Mouse (Mus musculus): ENCODE measurements at regions not wholly inside any gene's neighbourhood (a gene's known extent, or its start where the extent isn't known, plus 50 kb on each side); places are given as distances from the start of the nearest gene placed in this dataset.
A peak's percentile ranks its signal among the peaks of the same experiment; 100 is the strongest.

DNA sequence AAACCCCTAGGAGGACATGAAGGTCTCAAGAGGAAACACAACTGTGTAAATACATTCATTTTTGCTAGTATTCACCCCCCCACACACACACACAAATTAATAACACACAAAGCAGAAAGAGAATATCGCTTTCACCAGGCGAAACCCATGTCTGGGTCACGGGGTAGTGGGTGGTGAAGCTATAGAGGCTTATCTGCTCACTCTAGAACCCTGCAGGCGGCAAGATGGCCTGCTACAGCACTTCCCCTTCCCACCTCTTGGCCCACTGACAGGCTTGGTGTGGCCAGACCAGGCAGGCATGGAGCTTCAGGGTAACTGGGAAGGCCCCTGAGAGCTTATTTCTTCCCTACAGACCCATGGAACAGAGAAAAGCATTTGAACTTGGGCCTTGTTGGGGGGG is 119.6 kb downstream of the 2410131K14Rik start:
- H3K9ac ChIP-seq (replicated peaks; ENCODE audit: low read depth): no peak overlapping the region
- DNase-seq (ENCODE audit: low spot score) (no peak), ATAC-seq (no peak)
- 96% methylated on average over 4 of the region's 4 CpGs for WGBS
- no peak for TF ChIP-seq EP300 (IDR thresholded peaks at IDR 0.05)
- no peak for TF ChIP-seq CTCF (IDR thresholded peaks at IDR 0.05)
- H3K4me2 ChIP-seq (replicated peaks; ENCODE audit: low read depth, low read length): no peak overlapping the region
- H3K4me3 ChIP-seq (ENCODE audit: low read depth, low read length): no peak overlapping the region
- H3K4me1 ChIP-seq (ENCODE audit: insufficient read depth, low read depth, low read length): no peaks in the 10 kb centered on the region
- H3K9me3 ChIP-seq (ENCODE audit: low read length): no peaks in the 10 kb centered on the region
- no peak overlapping the region for H3K27ac ChIP-seq (ENCODE audit: low read length)
- no peaks in the 10 kb centered on the region for H3K27me3 ChIP-seq (replicated peaks; ENCODE audit: insufficient read depth, low read length)
- H3K36me3 ChIP-seq (ENCODE audit: insufficient read depth, low read length): no peaks in the 10 kb centered on the region

DNA sequence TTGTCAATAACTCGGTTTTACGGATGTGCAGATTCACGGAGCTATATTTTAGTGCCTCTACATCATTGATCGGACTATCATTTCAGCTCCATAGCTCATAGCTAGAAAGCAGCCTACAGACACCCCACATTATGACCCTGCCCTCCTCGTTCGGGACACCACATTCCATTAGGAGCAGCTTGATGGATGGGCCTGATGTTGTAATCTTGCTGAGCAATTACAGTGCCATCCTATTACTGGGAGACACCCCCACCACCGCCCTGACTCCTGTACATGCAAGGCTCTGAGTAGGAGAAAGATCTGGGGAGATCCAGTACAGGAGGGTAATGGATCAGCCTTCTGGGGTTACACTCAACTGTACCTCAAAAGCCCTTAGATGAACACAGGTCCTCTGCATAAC is 120.2 kb downstream of the 2410131K14Rik start:
- 69% methylated on average over 7 of the region's 7 CpGs for WGBS
- TF ChIP-seq CTCF (IDR thresholded peaks at IDR 0.05) (no peak), EP300 (IDR thresholded peaks at IDR 0.05) (no peak)
- Histone ChIP-seq H3K27ac (ENCODE audit: low read length) (no peak overlapping the region), H3K27me3 (replicated peaks; ENCODE audit: insufficient read depth, low read length) (no peaks in the 10 kb centered on the region), H3K9me3 (ENCODE audit: low read length) (no peaks in the 10 kb centered on the region), H3K4me1 (ENCODE audit: insufficient read depth, low read depth, low read length) (no peaks in the 10 kb centered on the region), H3K4me3 (ENCODE audit: low read depth, low read length) (no peak overlapping the region), H3K9ac (replicated peaks; ENCODE audit: low read depth) (no peak overlapping the region), H3K36me3 (ENCODE audit: insufficient read depth, low read length) (no peaks in the 10 kb centered on the region), H3K4me2 (replicated peaks; ENCODE audit: low read depth, low read length) (no peak overlapping the region)
- ATAC-seq (no peak), DNase-seq (ENCODE audit: low spot score) (no peak)

DNA sequence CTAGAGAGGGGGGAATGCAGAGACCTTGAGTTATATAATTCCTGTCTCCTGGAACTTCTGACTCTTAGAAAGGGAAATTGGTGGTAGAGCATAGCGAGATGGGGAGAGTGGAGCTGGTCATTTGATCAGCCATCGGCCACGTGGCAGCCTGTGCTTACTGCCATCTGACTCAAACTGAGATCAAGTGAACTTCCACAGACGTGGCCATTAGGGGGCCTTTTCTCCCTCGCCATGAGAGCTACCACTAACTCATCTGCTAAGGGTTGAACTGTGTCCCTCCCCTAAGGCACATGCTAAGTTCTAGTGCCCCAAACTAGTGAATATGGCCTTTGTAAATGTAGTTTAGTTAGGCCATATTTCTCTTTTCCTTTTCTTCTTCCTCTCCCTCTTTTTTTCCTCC is 120.6 kb downstream of the 2410131K14Rik start:
- TF ChIP-seq CTCF (IDR thresholded peaks at IDR 0.05): peak; percentile 47
- no peak for TF ChIP-seq EP300 (IDR thresholded peaks at IDR 0.05)
- Histone ChIP-seq H3K9me3 (ENCODE audit: low read length) (no peaks in the 10 kb centered on the region), H3K36me3 (ENCODE audit: insufficient read depth, low read length) (no peaks in the 10 kb centered on the region), H3K4me2 (replicated peaks; ENCODE audit: low read depth, low read length) (no peak overlapping the region), H3K4me3 (ENCODE audit: low read depth, low read length) (no peak overlapping the region), H3K27ac (ENCODE audit: low read length) (no peak overlapping the region), H3K9ac (replicated peaks; ENCODE audit: low read depth) (no peak overlapping the region), H3K4me1 (ENCODE audit: insufficient read depth, low read depth, low read length) (no peaks in the 10 kb centered on the region), H3K27me3 (replicated peaks; ENCODE audit: insufficient read depth, low read length) (no peaks in the 10 kb centered on the region)
- no peak for ATAC-seq
- 41% methylated on average over 5 of the region's 5 CpGs for WGBS
- no peak for DNase-seq (ENCODE audit: low spot score)

DNA sequence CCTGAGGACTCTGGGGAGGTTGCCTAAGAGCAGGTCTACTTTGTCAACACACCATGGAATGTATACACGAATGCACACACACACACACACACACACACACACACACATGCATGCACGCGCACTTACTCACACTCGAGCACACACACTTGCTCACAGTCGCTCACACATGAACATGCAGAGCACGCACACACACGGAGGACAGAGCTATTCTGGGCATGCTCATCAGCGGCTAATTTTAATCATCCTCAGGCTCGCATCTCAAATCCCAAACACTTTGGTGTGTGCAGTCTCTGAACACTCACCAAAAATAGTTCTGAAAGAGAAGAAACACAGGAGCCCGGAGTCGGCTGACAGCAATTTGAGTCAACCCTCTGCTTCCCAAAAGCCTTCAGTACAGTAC is 122.0 kb downstream of the 2410131K14Rik start:
- no peak overlapping the region for H3K9ac ChIP-seq (replicated peaks; ENCODE audit: low read depth)
- no peaks in the 10 kb centered on the region for H3K4me1 ChIP-seq (ENCODE audit: insufficient read depth, low read depth, low read length)
- WGBS: 78% methylated on average over 11 of the region's 11 CpGs
- no peak overlapping the region for H3K4me2 ChIP-seq (replicated peaks; ENCODE audit: low read depth, low read length)
- no peaks in the 10 kb centered on the region for H3K36me3 ChIP-seq (ENCODE audit: insufficient read depth, low read length)
- no peak overlapping the region for H3K4me3 ChIP-seq (ENCODE audit: low read depth, low read length)
- no peaks in the 10 kb centered on the region for H3K27me3 ChIP-seq (replicated peaks; ENCODE audit: insufficient read depth, low read length)
- no peak for TF ChIP-seq CTCF (IDR thresholded peaks at IDR 0.05)
- TF ChIP-seq EP300 (IDR thresholded peaks at IDR 0.05): no peak
- H3K27ac ChIP-seq (ENCODE audit: low read length): no peak overlapping the region
- no peaks in the 10 kb centered on the region for H3K9me3 ChIP-seq (ENCODE audit: low read length)
- no peak for DNase-seq (ENCODE audit: low spot score)
- no peak for ATAC-seq

DNA sequence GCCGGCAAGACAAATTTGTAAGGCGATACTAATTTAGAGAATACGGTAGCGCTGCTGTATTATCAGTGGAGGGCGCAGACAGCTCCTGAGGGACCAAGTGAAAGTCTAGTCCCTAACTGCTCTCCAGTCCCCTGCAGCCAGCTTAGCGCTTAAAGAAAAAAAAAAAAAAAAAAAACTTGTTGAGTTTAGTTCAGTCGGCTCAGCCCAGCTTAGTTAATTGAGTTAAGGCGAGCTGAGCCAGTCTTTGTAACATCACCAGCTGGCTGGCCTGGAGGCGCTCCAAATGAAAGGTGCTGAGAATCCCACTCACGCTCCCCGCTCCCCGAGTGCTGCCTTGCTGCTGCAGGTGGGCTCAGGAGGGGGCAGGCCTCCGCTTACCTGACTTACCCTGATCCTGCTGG is 128.6 kb downstream of the 2410131K14Rik start:
- ATAC-seq: no peak
- 17% methylated on average over 13 of the region's 13 CpGs for WGBS
- H3K4me2 ChIP-seq (replicated peaks; ENCODE audit: low read depth, low read length): 0 out of 2 replicates have a peak overlapping the region, but pooled peaks have one; percentile 3
- H3K36me3 ChIP-seq (ENCODE audit: insufficient read depth, low read length): no peaks in the 10 kb centered on the region
- peak; percentile 39 for DNase-seq (ENCODE audit: low spot score)
- no peaks in the 10 kb centered on the region for H3K9me3 ChIP-seq (ENCODE audit: low read length)
- H3K4me3 ChIP-seq (ENCODE audit: low read depth, low read length): no peak overlapping the region
- peak; percentile 8; the same call in 1 of the 2 replicates for TF ChIP-seq CTCF (IDR thresholded peaks at IDR 0.05)
- TF ChIP-seq EP300 (IDR thresholded peaks at IDR 0.05): no peak
- H3K9ac ChIP-seq (replicated peaks; ENCODE audit: low read depth): no peak overlapping the region
- no peak overlapping the region for H3K27ac ChIP-seq (ENCODE audit: low read length)
- H3K4me1 ChIP-seq (ENCODE audit: insufficient read depth, low read depth, low read length): peaks cover 30% of the 10 kb centered on the region
- no peaks in the 10 kb centered on the region for H3K27me3 ChIP-seq (replicated peaks; ENCODE audit: insufficient read depth, low read length)

DNA sequence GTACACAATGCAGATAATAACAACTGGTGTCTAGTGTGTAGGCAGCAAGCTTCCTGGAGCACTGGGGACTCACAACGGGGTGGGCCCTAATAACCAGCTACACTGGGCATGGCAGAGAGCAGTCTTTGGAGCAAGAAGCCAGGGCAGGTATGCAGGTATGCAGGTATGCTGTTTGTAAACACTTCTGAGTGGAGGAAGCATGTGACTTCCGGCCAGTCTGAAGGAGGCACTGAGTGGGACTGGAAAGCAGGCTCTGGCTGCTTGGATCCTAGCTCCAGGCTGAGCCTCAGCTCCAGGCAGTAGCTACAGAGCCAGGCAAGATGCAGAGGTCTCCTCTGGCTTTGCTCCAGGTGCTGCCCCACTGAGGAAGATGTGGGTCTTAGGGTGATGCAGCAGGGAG is 129.9 kb downstream of the 2410131K14Rik start:
- ATAC-seq (peak; percentile 81), DNase-seq (ENCODE audit: low spot score) (peak; percentile 91)
- Histone ChIP-seq H3K4me1 (ENCODE audit: insufficient read depth, low read depth, low read length) (peaks cover 43% of the 10 kb centered on the region), H3K27me3 (replicated peaks; ENCODE audit: insufficient read depth, low read length) (no peaks in the 10 kb centered on the region), H3K27ac (ENCODE audit: low read length) (peak overlapping the region; percentile 4), H3K9me3 (ENCODE audit: low read length) (no peaks in the 10 kb centered on the region), H3K4me2 (replicated peaks; ENCODE audit: low read depth, low read length) (no peak overlapping the region), H3K36me3 (ENCODE audit: insufficient read depth, low read length) (no peaks in the 10 kb centered on the region), H3K4me3 (ENCODE audit: low read depth, low read length) (no peak overlapping the region), H3K9ac (replicated peaks; ENCODE audit: low read depth) (no peak overlapping the region)
- peak; percentile 94 for TF ChIP-seq EP300 (IDR thresholded peaks at IDR 0.05)
- 0 out of 2 replicates have a peak, but pooled peaks have one; percentile 3 for TF ChIP-seq CTCF (IDR thresholded peaks at IDR 0.05)
- 34% methylated on average over 2 of the region's 2 CpGs for WGBS

DNA sequence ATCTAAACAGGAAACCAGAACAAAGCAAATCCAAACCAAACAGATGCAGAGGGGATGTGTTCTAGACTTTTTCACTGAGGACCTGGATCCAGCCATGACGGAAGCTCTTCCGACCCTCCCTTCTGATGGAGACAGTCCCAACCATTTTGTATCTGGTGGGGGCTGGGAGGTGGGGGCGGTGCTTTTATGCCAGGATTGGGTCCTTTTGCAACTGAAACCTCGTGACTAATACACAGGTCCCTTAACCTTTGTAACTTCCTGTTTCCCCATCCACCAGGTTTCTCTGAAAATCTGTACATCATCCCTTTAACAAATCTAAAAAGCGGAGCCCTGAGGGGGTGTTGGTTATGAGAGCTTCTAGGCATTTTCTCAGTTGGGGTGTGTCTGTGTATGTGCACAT is 130.9 kb downstream of the 2410131K14Rik start:
- no peak for ATAC-seq
- WGBS: 66% methylated on average over 5 of the region's 5 CpGs
- DNase-seq (ENCODE audit: low spot score): peak; percentile 25
- H3K27ac ChIP-seq (ENCODE audit: low read length): peak overlapping the region; percentile 4
- H3K4me2 ChIP-seq (replicated peaks; ENCODE audit: low read depth, low read length): no peak overlapping the region
- peaks cover 46% of the 10 kb centered on the region for H3K4me1 ChIP-seq (ENCODE audit: insufficient read depth, low read depth, low read length)
- H3K9me3 ChIP-seq (ENCODE audit: low read length): no peaks in the 10 kb centered on the region
- no peaks in the 10 kb centered on the region for H3K36me3 ChIP-seq (ENCODE audit: insufficient read depth, low read length)
- no peak overlapping the region for H3K4me3 ChIP-seq (ENCODE audit: low read depth, low read length)
- no peak overlapping the region for H3K9ac ChIP-seq (replicated peaks; ENCODE audit: low read depth)
- H3K27me3 ChIP-seq (replicated peaks; ENCODE audit: insufficient read depth, low read length): no peaks in the 10 kb centered on the region
- TF ChIP-seq EP300 (IDR thresholded peaks at IDR 0.05) (no peak), CTCF (IDR thresholded peaks at IDR 0.05) (no peak)
